Mouse (Mus musculus) megakaryocyte, adult 5-6 weeks (primary cell): ENCODE data around the gene Ppp4r3a. TPM values are rescaled to one million over a fixed set of nuclear protein-coding genes. Genes with fewer than 3 reads are reported as not detected.
A peak's percentile ranks its signal among the peaks of the same experiment; 100 is the strongest.

ENCODE experiments used
- ATAC-seq: 2 replicates; pipeline ENCODE4 v1.8.0; 2016; ENCODE audit warnings: mild to moderate bottlenecking, inconsistent platforms; ENCODE audit not compliant: poor library complexity, severe bottlenecking
- total RNA-seq, 2 experiments: library from RNA; stranded (forward) in 1 of 2; stranded (reverse) in 1 of 2; fragments of 153-499, 151-499 nt in 1 of 2; fragments of 221-1000, 200-1000 nt in 1 of 2; gene quantifications; 2 replicates each; pipeline versions ENCODE4 v1.2.3 to v1.2.4; 2015 to 2017

The Ppp4r3a gene
- total RNA-seq, 2 experiments from 2014 or later, result 82.6 to 110 TPM

DNA sequence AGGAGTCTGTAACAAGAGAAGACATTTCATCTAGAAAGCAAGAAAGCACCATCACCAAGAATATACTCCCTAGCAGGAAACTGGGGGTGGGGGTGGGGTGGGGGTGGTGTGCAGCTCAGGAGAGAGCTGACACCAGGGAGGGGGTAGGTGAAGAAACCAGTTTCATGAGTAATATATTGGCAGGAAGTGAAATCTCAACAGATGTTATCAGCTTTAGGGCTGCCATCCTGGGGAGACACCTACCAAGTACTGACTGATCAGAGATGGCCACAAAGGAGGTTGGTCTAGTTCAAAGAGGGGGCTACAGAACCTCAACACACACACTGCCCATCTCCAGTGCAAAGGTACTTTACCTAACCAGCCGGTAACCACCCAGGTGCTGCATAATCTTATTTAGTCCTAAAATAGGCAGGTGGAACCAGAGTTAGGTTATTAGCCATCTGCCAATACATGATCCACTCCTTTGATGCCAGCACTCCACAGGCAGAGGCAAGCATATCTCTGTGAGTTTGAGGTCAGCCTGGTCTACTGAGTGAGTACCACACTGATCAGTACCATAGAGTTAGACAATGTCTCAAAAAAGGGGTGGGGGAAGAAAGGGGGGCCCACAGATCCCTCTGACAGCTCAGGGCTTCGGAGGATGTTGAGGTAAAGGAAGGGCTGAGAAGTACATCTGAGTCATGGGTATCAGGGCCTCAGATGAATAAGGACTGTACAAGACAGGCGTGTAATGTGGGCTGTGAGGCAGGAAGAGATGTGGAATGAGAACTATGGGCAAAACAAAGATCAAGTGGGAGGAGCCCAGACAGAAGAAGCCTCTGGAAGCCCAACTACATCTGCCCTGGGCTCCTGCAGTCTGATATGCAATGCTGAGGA is 89.1 kb downstream of the Ppp4r3a start:
- peak; percentile 36 for ATAC-seq

GRCm38 (mm10) chr12:100993146-100993545 is 90.4 kb downstream of the Ppp4r3a start:
- ATAC-seq, result no peak

DNA sequence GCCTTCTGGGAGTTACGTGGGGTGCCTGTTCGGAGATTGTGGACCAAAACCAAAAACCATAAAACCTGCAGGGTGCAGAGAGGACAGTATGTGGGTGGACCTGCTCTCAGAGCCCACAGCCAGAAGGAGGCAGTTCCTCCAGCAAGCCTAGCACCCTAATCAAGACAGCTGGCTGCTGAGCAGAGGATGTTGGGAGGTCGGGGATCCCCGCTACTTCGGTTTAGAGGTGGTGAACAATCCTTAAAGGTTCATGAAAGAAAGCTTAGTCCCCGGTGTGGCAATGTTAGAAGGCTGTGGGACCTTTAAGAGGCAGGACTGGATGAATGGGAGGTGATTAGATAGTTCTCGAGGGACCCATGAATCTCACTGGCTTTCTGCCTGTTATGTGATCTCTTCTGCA is 91.0 kb downstream of the Ppp4r3a start:
- no peak for ATAC-seq

- no peak for ATAC-seq
Observed at GRCm38 (mm10) chr12:100991119-100991518, 92.4 kb downstream of the Ppp4r3a start.

DNA sequence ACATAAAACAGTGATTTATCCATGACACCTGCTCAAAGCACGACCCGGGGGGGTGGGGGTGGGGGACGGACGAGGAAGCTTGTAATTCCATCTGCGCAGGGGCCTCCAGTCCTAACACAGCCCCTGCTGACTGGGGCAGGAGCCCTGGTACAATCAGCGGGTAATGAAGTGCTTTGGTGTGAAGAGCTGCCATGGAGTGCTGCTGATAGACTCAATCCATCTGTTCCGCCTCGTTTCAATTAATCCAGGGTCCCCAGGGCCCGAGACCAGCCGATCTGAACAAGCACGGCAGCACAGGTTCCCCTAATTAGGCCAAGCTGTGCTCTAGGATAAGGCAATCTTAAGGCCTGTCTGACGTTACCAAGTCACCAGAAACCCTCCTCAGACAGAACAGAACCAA is 93.2 kb downstream of the Ppp4r3a start:
- no peak for ATAC-seq

- ATAC-seq, result peak; percentile 36
Observed at GRCm38 (mm10) chr12:100989780-100990288, 93.7 kb downstream of the Ppp4r3a start.

Other genes with a start within 250 kb of the Ppp4r3a start
- 0.11 and 1.1 TPM in 2 replicates for gene Gpr68, start 175.5 kb downstream of the Ppp4r3a start, total RNA-seq (2015)
- 0.49 and 0.77 TPM in 2 replicates for gene Gpr68, start 175.5 kb downstream of the Ppp4r3a start, total RNA-seq (2017)
- gene Ccdc88c, start 54.6 kb downstream of the Ppp4r3a start, total RNA-seq (2015), result 71.2 and 71.7 TPM in 2 replicates
- 195 and 212 TPM in 2 replicates for gene Ccdc88c, start 54.6 kb downstream of the Ppp4r3a start, total RNA-seq (2017)